In genomic region chr5:37365751-37366150, GRCm38 (mm10) we compare ENCODE assay signal across 12 mouse cellular contexts. TPM values are rescaled to one million over a fixed set of nuclear protein-coding genes. Genes with fewer than 3 reads are reported as not detected.
A peak's percentile ranks its signal among the peaks of the same experiment; 100 is the strongest.
DNase-seq lines count a peak whose midpoint lies in the region; ATAC-seq and TF ChIP-seq lines count a peak whose summit lies in the region.
"Had no signal": no experiment of that assay in that cellular context is flagged by ENCODE, and none has a peak within 500 bp of the region (broad histone marks: within the 10 kb centered on the region; RNA-seq: fewer than 3 reads in every experiment).

No protein-coding gene starts in this region.

- no peak overlapping the region for H3K9ac ChIP-seq in heart, embryonic 11.5 days (ENCODE audit: low read depth, low read length)
- no peak overlapping the region for H3K9ac ChIP-seq in neural tube, embryonic 13.5 days
- H3K9ac ChIP-seq in neural tube, embryonic 15.5 days (replicated peaks): no peak overlapping the region
- no peak overlapping the region for H3K9ac ChIP-seq in hindbrain, embryonic 16.5 days (ENCODE audit: low read depth, low read length)
- H3K9ac ChIP-seq in midbrain, postnatal 0 days (replicated peaks; ENCODE audit: low read length, poor library complexity, severe bottlenecking): no peak overlapping the region
- H3K9ac ChIP-seq: neural tube, embryonic 12.5 days; stomach, embryonic 15.5 days had no signal

- H3K4me1 ChIP-seq in heart, embryonic 11.5 days (ENCODE audit: control insufficient read depth, insufficient read depth, low read length): peaks cover 12% of the 10 kb centered on the region
- peaks cover 24% of the 10 kb centered on the region for H3K4me1 ChIP-seq in neural tube, embryonic 13.5 days (replicated peaks)
- peaks cover 10% of the 10 kb centered on the region; the same call in 1 of the 2 replicates for H3K4me1 ChIP-seq in neural tube, embryonic 15.5 days
- peaks cover 9% of the 10 kb centered on the region for H3K4me1 ChIP-seq in hindbrain, embryonic 16.5 days (ENCODE audit: control insufficient read depth, insufficient read depth, low read depth, low read length)
- peaks cover 8% of the 10 kb centered on the region; the same call in 1 of the 2 replicates for H3K4me1 ChIP-seq in midbrain, postnatal 0 days (ENCODE audit: insufficient read depth, low read length)
- H3K4me1 ChIP-seq: neural tube, embryonic 12.5 days; stomach, embryonic 15.5 days had no signal

- no peak for ATAC-seq in heart, embryonic 11.5 days (replicated peaks; ENCODE audit: insufficient number of reproducible peaks, low FRiP score, low TSS enrichment)
- ATAC-seq in neural tube, embryonic 13.5 days (ENCODE audit: low read depth): peak; percentile 61; the same call in 1 of the 2 replicates
- no peak for ATAC-seq in neural tube, embryonic 15.5 days (ENCODE audit: low FRiP score)
- peak; percentile 62; the same call in 1 of the 2 replicates for ATAC-seq in hindbrain, embryonic 16.5 days
- peak; percentile 41; the same call in 1 of the 2 replicates for ATAC-seq in midbrain, postnatal 0 days (ENCODE audit: low FRiP score)
- no peak for ATAC-seq in erythroblast, adult 5-6 weeks (replicated peaks; ENCODE audit: low FRiP score, poor library complexity, severe bottlenecking)

- intact Hi-C loops in heart, postnatal 36 days (cut with DNase I): no loop called here

- H3K27me3 ChIP-seq in heart, embryonic 11.5 days (ENCODE audit: control insufficient read depth, insufficient read depth, low read length): no peaks in the 10 kb centered on the region
- H3K27me3 ChIP-seq in neural tube, embryonic 13.5 days: no peaks in the 10 kb centered on the region
- H3K27me3 ChIP-seq in neural tube, embryonic 15.5 days (replicated peaks): no peaks in the 10 kb centered on the region
- no peaks in the 10 kb centered on the region for H3K27me3 ChIP-seq in hindbrain, embryonic 16.5 days (replicated peaks; ENCODE audit: control insufficient read depth, insufficient read depth, low read length)
- no peaks in the 10 kb centered on the region for H3K27me3 ChIP-seq in midbrain, postnatal 0 days (ENCODE audit: insufficient read depth, low read length)
- H3K27me3 ChIP-seq: neural tube, embryonic 12.5 days; stomach, embryonic 15.5 days had no signal

- peak overlapping the region; percentile 55; the same call in 1 of the 2 replicates for H3K27ac ChIP-seq in heart, embryonic 11.5 days (ENCODE audit: low read depth, low read length)
- peak overlapping the region; percentile 38; the same call in 1 of the 2 replicates for H3K27ac ChIP-seq in neural tube, embryonic 13.5 days (replicated peaks)
- H3K27ac ChIP-seq in neural tube, embryonic 15.5 days (replicated peaks): no peak overlapping the region
- H3K27ac ChIP-seq in hindbrain, embryonic 16.5 days (ENCODE audit: low read depth, low read length): no peak overlapping the region; the same call in 1 of the 2 replicates
- H3K27ac ChIP-seq in midbrain, postnatal 0 days (ENCODE audit: low read depth, low read length): peak overlapping the region; percentile 44; the same call in 1 of the 2 replicates
- H3K27ac ChIP-seq: neural tube, embryonic 12.5 days; stomach, embryonic 15.5 days had no signal

- H3K36me3 ChIP-seq in heart, embryonic 11.5 days (ENCODE audit: control insufficient read depth, insufficient read depth, low read length): no peaks in the 10 kb centered on the region
- H3K36me3 ChIP-seq in neural tube, embryonic 13.5 days: no peaks in the 10 kb centered on the region
- no peaks in the 10 kb centered on the region for H3K36me3 ChIP-seq in neural tube, embryonic 15.5 days
- H3K36me3 ChIP-seq in hindbrain, embryonic 16.5 days (ENCODE audit: control insufficient read depth, insufficient read depth, low read length): no peaks in the 10 kb centered on the region
- no peaks in the 10 kb centered on the region for H3K36me3 ChIP-seq in midbrain, postnatal 0 days (ENCODE audit: insufficient read depth, low read length)

- no peak for DNase-seq in heart, postnatal 36 days
- peak; percentile 47 for DNase-seq in midbrain, postnatal 0 days (ENCODE audit: low spot score)
- DNase-seq in left cerebral cortex, adult 11 months (ENCODE audit: low spot score): no peak
- DNase-seq: lung, postnatal 36 days; right cerebral cortex, postnatal 25 days had no signal

- H3K4me3 ChIP-seq in heart, embryonic 11.5 days (ENCODE audit: low read depth, low read length): no peak overlapping the region
- no peak overlapping the region for H3K4me3 ChIP-seq in neural tube, embryonic 13.5 days
- no peak overlapping the region for H3K4me3 ChIP-seq in neural tube, embryonic 15.5 days (replicated peaks)
- H3K4me3 ChIP-seq in hindbrain, embryonic 16.5 days (ENCODE audit: low read length): no peak overlapping the region
- no peak overlapping the region for H3K4me3 ChIP-seq in midbrain, postnatal 0 days (ENCODE audit: low read depth, low read length)
- H3K4me3 ChIP-seq: neural tube, embryonic 12.5 days; stomach, embryonic 15.5 days had no signal

- no peak overlapping the region for H3K4me2 ChIP-seq in heart, embryonic 11.5 days
- H3K4me2 ChIP-seq in neural tube, embryonic 13.5 days: no peak overlapping the region
- no peak overlapping the region for H3K4me2 ChIP-seq in neural tube, embryonic 15.5 days
- no peak overlapping the region for H3K4me2 ChIP-seq in hindbrain, embryonic 16.5 days (ENCODE audit: low read length)
- H3K4me2 ChIP-seq in midbrain, postnatal 0 days (ENCODE audit: low read depth, low read length, poor library complexity, severe bottlenecking): no peak overlapping the region
- H3K4me2 ChIP-seq: neural tube, embryonic 12.5 days; stomach, embryonic 15.5 days had no signal

- H3K9me3 ChIP-seq in heart, embryonic 11.5 days (replicated peaks; ENCODE audit: control insufficient read depth, low read length): no peaks in the 10 kb centered on the region
- H3K9me3 ChIP-seq in neural tube, embryonic 13.5 days: no peaks in the 10 kb centered on the region
- H3K9me3 ChIP-seq in neural tube, embryonic 15.5 days (replicated peaks): no peaks in the 10 kb centered on the region
- H3K9me3 ChIP-seq in hindbrain, embryonic 16.5 days (ENCODE audit: control insufficient read depth, low read length): no peaks in the 10 kb centered on the region
- H3K9me3 ChIP-seq in midbrain, postnatal 0 days (ENCODE audit: low read length): no peaks in the 10 kb centered on the region
- H3K9me3 ChIP-seq: neural tube, embryonic 12.5 days; stomach, embryonic 15.5 days had no signal

- peak; percentile 65 for TF ChIP-seq CTCF in midbrain, postnatal 0 days (IDR thresholded peaks at IDR 0.05)

RNA-seq across cellular contexts. Expression of gene Evc2, which starts 27.5 kb away (rescaled TPM):
- 10.3 and 10.6 TPM in 2 replicates for polyA plus RNA-seq in heart, embryonic 11.5 days (2014; fragmentation: Nextera tagmentation; extraction: Ambion mirVana)
- 1 to 10 TPM; 4.3 to 5.0 TPM for total RNA-seq in heart, postnatal 36 days (2021)
- 4.9 and 5.5 TPM in 2 replicates for polyA plus RNA-seq in neural tube, embryonic 13.5 days (2015; fragmentation: Nextera tagmentation; extraction: Ambion mirVana)
- polyA plus RNA-seq in neural tube, embryonic 15.5 days (2015; fragmentation: Nextera tagmentation; extraction: Ambion mirVana): 5.3 and 6.8 TPM in 2 replicates
- 5.2 and 7.2 TPM in 2 replicates for polyA plus RNA-seq in hindbrain, embryonic 16.5 days (2015; fragmentation: Nextera tagmentation; extraction: Ambion mirVana)
- 3.6 and 6.7 TPM in 2 replicates for total RNA-seq in midbrain, postnatal 0 days (2014; rRNA removed)
- 4.2 and 5.5 TPM in 2 replicates for polyA plus RNA-seq in midbrain, postnatal 0 days (2015; fragmentation: Nextera tagmentation; extraction: Ambion mirVana)
- not detected in 2 replicates for total RNA-seq in erythroblast, adult 5-6 weeks (2015; ENCODE audit: low replicate concordance)
- not detected in 2 replicates for total RNA-seq in erythroblast, adult 5-6 weeks (2017; ENCODE audit: low replicate concordance)

RNA-seq across cellular contexts. Expression of gene Evc, which starts 29.1 kb away (rescaled TPM):
- 4.0 and 6.9 TPM in 2 replicates for polyA plus RNA-seq in heart, embryonic 11.5 days (2014; fragmentation: Nextera tagmentation; extraction: Ambion mirVana)
- 1 to 10 TPM; 6.1 to 6.3 TPM for total RNA-seq in heart, postnatal 36 days (2021)
- 3.6 and 6.3 TPM in 2 replicates for polyA plus RNA-seq in neural tube, embryonic 13.5 days (2015; fragmentation: Nextera tagmentation; extraction: Ambion mirVana)
- 4.4 and 5.7 TPM in 2 replicates for polyA plus RNA-seq in neural tube, embryonic 15.5 days (2015; fragmentation: Nextera tagmentation; extraction: Ambion mirVana)
- 5.2 and 5.6 TPM in 2 replicates for polyA plus RNA-seq in hindbrain, embryonic 16.5 days (2015; fragmentation: Nextera tagmentation; extraction: Ambion mirVana)
- total RNA-seq in midbrain, postnatal 0 days (2014; rRNA removed): 8.2 and 8.3 TPM in 2 replicates
- 2.7 and 2.8 TPM in 2 replicates for polyA plus RNA-seq in midbrain, postnatal 0 days (2015; fragmentation: Nextera tagmentation; extraction: Ambion mirVana)
- total RNA-seq in erythroblast, adult 5-6 weeks (2015; ENCODE audit: low replicate concordance): not detected in 2 replicates
- not detected in 2 replicates for total RNA-seq in erythroblast, adult 5-6 weeks (2017; ENCODE audit: low replicate concordance)

Comparison
In these comparisons a context has a peak if more than half of its experiments do, and no peak if none do; other contexts are left out.
1. ATAC-seq: peak in neural tube, embryonic 13.5 days (single experiment), hindbrain, embryonic 16.5 days (single experiment) and midbrain, postnatal 0 days (single experiment); none in heart, embryonic 11.5 days (single experiment), neural tube, embryonic 15.5 days (single experiment) and erythroblast, adult 5-6 weeks (single experiment).
2. H3K27ac ChIP-seq: peak in heart, embryonic 11.5 days (single experiment), neural tube, embryonic 13.5 days (single experiment) and midbrain, postnatal 0 days (single experiment); none in neural tube, embryonic 15.5 days (single experiment) and hindbrain, embryonic 16.5 days (single experiment).